Mouse (Mus musculus) MEL (cell line): Measurements from ENCODE around the gene Stx1a. TPM values are rescaled to one million over a fixed set of nuclear protein-coding genes. Genes with fewer than 3 reads are reported as not detected.
"Not testable (repeated sequence)": the region's sequence is repeated elsewhere in the genome, so short reads cannot be mapped to it uniquely, and the experiment has no call there.

Experiments used
- DNase-seq: peaks from one replicate; pipeline ENCODE4 v3.0.0; 2011; ENCODE audit warnings: low read depth, low spot score
- H3K27ac ChIP-seq: 2 replicates; pipeline ENCODE4 v1.5.1; 2012; ENCODE audit warnings: low read depth, mild to moderate bottlenecking, control low read depth, low read length, moderate library complexity; ENCODE audit not compliant: control insufficient read depth
- H3K27me3 ChIP-seq, 2 experiments: fragments of 150-350 bp in 1 of 2; sonication (generic) in 1 of 2; 2 replicates each; pipeline ENCODE4 v1.6.1; 2012; ENCODE audit warnings: low read length in 2 of 2, mild to moderate bottlenecking in 2 of 2, improper control_type of control experiment in 1 of 2, moderate library complexity in 1 of 2; ENCODE audit not compliant: insufficient read depth in 2 of 2, control insufficient read depth in 1 of 2
- H3K36me3 ChIP-seq, 2 experiments: 2 replicates each; pipeline ENCODE4 v1.6.1; 2012 to 2014; ENCODE audit warnings: low read length in 2 of 2, improper control_type of control experiment in 1 of 2, inconsistent platforms in 1 of 2, mild to moderate bottlenecking in 1 of 2; ENCODE audit not compliant: insufficient read depth in 2 of 2, control insufficient read depth in 1 of 2
- H3K4me1 ChIP-seq, 2 experiments: fragments of 150-350 bp in 1 of 2; sonication (generic) in 1 of 2; 2 replicates each; pipeline ENCODE4 v1.6.1; 2012; ENCODE audit warnings: low read length in 2 of 2, improper control_type of control experiment in 1 of 2, mild to moderate bottlenecking in 1 of 2; ENCODE audit not compliant: insufficient read depth in 2 of 2, control insufficient read depth in 1 of 2
- H3K4me3 ChIP-seq, 2 experiments: fragments of 150-350 bp in 1 of 2; sonication (generic) in 1 of 2; 2 replicates each; pipeline ENCODE4 v1.5.1; 2012; ENCODE audit warnings: low read depth in 2 of 2, low read length in 2 of 2, mild to moderate bottlenecking in 2 of 2, moderate library complexity in 2 of 2, control low read depth in 1 of 2, improper control_type of control experiment in 1 of 2; ENCODE audit not compliant: control insufficient read depth in 1 of 2, insufficient read depth in 1 of 2
- H3K79me2 ChIP-seq: 2 replicates; pipeline ENCODE4 v1.6.1; 2012; ENCODE audit warnings: mild to moderate bottlenecking, low read length, moderate library complexity; ENCODE audit not compliant: control insufficient read depth, poor library complexity, insufficient read depth
- H3K9ac ChIP-seq: 2 replicates; pipeline ENCODE4 v1.6.1; 2012; ENCODE audit warnings: low read depth, mild to moderate bottlenecking, control low read depth, low read length, moderate library complexity; ENCODE audit not compliant: control insufficient read depth, poor library complexity, severe bottlenecking
- H3K9me3 ChIP-seq: fragments of 150-350 bp; sonication (generic); replicated peaks from 2 replicates; pipeline ENCODE4 v1.6.1; 2012; ENCODE audit warnings: mild to moderate bottlenecking, low read length, improper control_type of control experiment, moderate library complexity; ENCODE audit not compliant: insufficient read depth
- BHLHE40 ChIP-seq: IDR thresholded peaks from 2 replicates; pipeline ENCODE4 v1.6.1; 2012; ENCODE audit warnings: low read depth, mild to moderate bottlenecking, inconsistent platforms, low read length, improper control_type of control experiment, borderline replicate concordance
- CHD1 ChIP-seq: IDR thresholded peaks from 2 replicates; pipeline ENCODE4 v1.6.1; 2012; ENCODE audit warnings: low read depth, mild to moderate bottlenecking, inconsistent platforms, low read length, improper control_type of control experiment
- CHD2 ChIP-seq: IDR thresholded peaks from 2 replicates; pipeline ENCODE4 v1.6.1; 2011; ENCODE audit warnings: low read length, improper control_type of control experiment
- CTCF ChIP-seq, 3 experiments: IDR thresholded peaks in 2 of 3; conservative IDR thresholded peaks in 1 of 3; 2 replicates each; pipeline ENCODE4 v1.5.1; 2011 to 2012; ENCODE audit warnings: low read length in 3 of 3, low read depth in 2 of 3, mild to moderate bottlenecking in 2 of 3, improper control_type of control experiment in 1 of 3, inconsistent platforms in 1 of 3, mixed read lengths in 1 of 3, moderate library complexity in 1 of 3; ENCODE audit not compliant: control insufficient read depth in 1 of 3, insufficient read depth in 1 of 3, poor library complexity in 1 of 3, severe bottlenecking in 1 of 3
- E2F4 ChIP-seq: IDR thresholded peaks from 2 replicates; pipeline ENCODE4 v1.6.1; 2011; ENCODE audit warnings: low read depth, low read length, improper control_type of control experiment, borderline replicate concordance
- ELF1 ChIP-seq: IDR thresholded peaks from 2 replicates; pipeline ENCODE4 v1.6.1; 2014; ENCODE audit warnings: low read depth, mild to moderate bottlenecking, inconsistent platforms, low read length, improper control_type of control experiment, moderate library complexity
- GATA1 ChIP-seq: IDR thresholded peaks from 2 replicates; pipeline ENCODE4 v1.6.1; 2011; ENCODE audit warnings: low read depth, low read length, improper control_type of control experiment
- JUND ChIP-seq: IDR thresholded peaks from 2 replicates; pipeline ENCODE4 v1.6.1; 2011; ENCODE audit warnings: low read depth, mild to moderate bottlenecking, improper control_type of control experiment, low read length
- MAX ChIP-seq: IDR thresholded peaks from 2 replicates; pipeline ENCODE4 v1.6.1; 2011; ENCODE audit warnings: low read length, improper control_type of control experiment
- MAZ ChIP-seq: IDR thresholded peaks from 2 replicates; pipeline ENCODE4 v1.6.1; 2012; ENCODE audit warnings: low read depth, mild to moderate bottlenecking, inconsistent platforms, low read length, improper control_type of control experiment
- MEF2A ChIP-seq: IDR thresholded peaks from 2 replicates; pipeline ENCODE4 v1.6.1; 2014; ENCODE audit warnings: low read depth, mild to moderate bottlenecking, inconsistent platforms, low read length, improper control_type of control experiment; ENCODE audit not compliant: poor library complexity, insufficient replicate concordance, severe bottlenecking; ENCODE audit errors: extremely low read depth
- MYB ChIP-seq: IDR thresholded peaks from 2 replicates; pipeline ENCODE4 v1.6.1; 2011; ENCODE audit warnings: mild to moderate bottlenecking, low read depth, low read length, improper control_type of control experiment
- MYC ChIP-seq: IDR thresholded peaks from 2 replicates; pipeline ENCODE4 v1.6.1; 2011; ENCODE audit warnings: low read depth, mild to moderate bottlenecking, low read length, improper control_type of control experiment, moderate library complexity
- NELFE ChIP-seq: IDR thresholded peaks from 2 replicates; pipeline ENCODE4 v1.6.1; 2011; ENCODE audit warnings: low read depth, low read length, improper control_type of control experiment
- POLR2AphosphoS5 ChIP-seq: IDR thresholded peaks from 2 replicates; pipeline ENCODE4 v1.6.1; 2012; ENCODE audit warnings: low read depth, borderline replicate concordance, mild to moderate bottlenecking, inconsistent platforms, low read length, moderate library complexity, mixed read lengths
- RCOR1 ChIP-seq: IDR thresholded peaks from 2 replicates; pipeline ENCODE4 v1.6.1; 2012; ENCODE audit warnings: low read depth, mild to moderate bottlenecking, inconsistent platforms, low read length, improper control_type of control experiment
- SIN3A ChIP-seq: IDR thresholded peaks from 2 replicates; pipeline ENCODE4 v1.6.1; 2012; ENCODE audit warnings: low read length, improper control_type of control experiment, inconsistent platforms
- TBP ChIP-seq: IDR thresholded peaks from 2 replicates; pipeline ENCODE4 v1.8.0; 2011; ENCODE audit warnings: low read depth, low read length, improper control_type of control experiment
- TCF12 ChIP-seq: IDR thresholded peaks from 2 replicates; pipeline ENCODE4 v1.6.1; 2014; ENCODE audit warnings: low read depth, mild to moderate bottlenecking, inconsistent platforms, low read length, improper control_type of control experiment, moderate library complexity
- USF1 ChIP-seq: IDR thresholded peaks from 2 replicates; pipeline ENCODE4 v1.6.1; 2014; ENCODE audit warnings: low read depth, mild to moderate bottlenecking, inconsistent platforms, low read length, improper control_type of control experiment, moderate library complexity
- ZC3H11A ChIP-seq: IDR thresholded peaks from 2 replicates; pipeline ENCODE4 v1.6.1; 2012; ENCODE audit warnings: low read depth, mild to moderate bottlenecking, inconsistent platforms, low read length, improper control_type of control experiment
- ZKSCAN1 ChIP-seq: IDR thresholded peaks from 2 replicates; pipeline ENCODE4 v1.6.1; 2012; ENCODE audit warnings: low read depth, mild to moderate bottlenecking, inconsistent platforms, low read length, improper control_type of control experiment, moderate library complexity
- polyA plus RNA-seq, 2 experiments: library from polyadenylated mRNA; stranded (reverse) in 1 of 2; unstranded in 1 of 2; fragments of >175 nt in 1 of 2; fragments of >200 nt in 1 of 2; gene quantifications; 2 replicates each; pipeline versions ENCODE4 v1.2.1 to v1.2.4; 2012; ENCODE audit warnings: low replicate concordance in 2 of 2, low read depth in 1 of 2; ENCODE audit not compliant: insufficient read length in 2 of 2, insufficient read depth in 1 of 2, missing spikeins in 1 of 2
- total RNA-seq: library from RNA; depleted of rRNA; stranded (reverse); fragments of 300-350 nt; gene quantifications from 2 replicates; pipeline ENCODE4 v1.2.3, GENCODE M21; 2012

Stx1a gene
- total and polyA plus RNA-seq, 3 experiments, result 3.3 to 6.0 TPM; not detected in 1

DNA sequence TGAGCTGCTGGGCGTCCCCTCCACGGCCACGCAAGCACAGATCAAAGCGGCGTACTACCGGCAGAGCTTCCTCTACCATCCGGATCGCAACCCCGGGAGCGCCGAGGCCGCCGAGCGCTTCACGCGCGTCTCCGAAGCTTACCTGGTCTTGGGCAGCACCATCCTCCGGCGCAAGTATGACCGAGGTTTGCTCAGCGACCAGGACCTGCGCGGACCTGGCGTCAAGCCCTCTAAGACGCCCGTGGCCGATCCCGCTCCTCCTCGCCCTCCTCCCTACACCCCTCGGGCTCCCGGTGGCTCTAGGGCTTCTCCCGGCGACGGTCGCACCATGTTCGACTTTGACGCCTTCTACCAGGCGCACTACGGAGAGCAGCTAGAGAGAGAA lies 41.1 kb downstream of the Stx1a start:
- H3K36me3 ChIP-seq, result peaks cover 0 to 11% of the 10 kb centered on the region in 2 experiments; a peak in 3 of 4 replicates
- H3K79me2 ChIP-seq, result peaks cover 22% of the 10 kb centered on the region
- H3K27ac ChIP-seq, result peak overlapping the region; percentile 28; the same call in 1 of the 2 replicates
- no peaks in the 10 kb centered on the region for H3K9me3 ChIP-seq
- peaks cover 3 to 13% of the 10 kb centered on the region in 2 experiments for H3K4me1 ChIP-seq
- no peaks in the 10 kb centered on the region for H3K27me3 ChIP-seq
- H3K4me3 ChIP-seq, result peak overlapping the region; percentile 79 to 92
- peak overlapping the region; percentile 93 for H3K9ac ChIP-seq
- 0 out of 2 replicates have a peak, but pooled peaks have one; percentile 1 for TF ChIP-seq MAX
- no peak for TF ChIP-seq USF1
- no peak for DNase-seq

DNA sequence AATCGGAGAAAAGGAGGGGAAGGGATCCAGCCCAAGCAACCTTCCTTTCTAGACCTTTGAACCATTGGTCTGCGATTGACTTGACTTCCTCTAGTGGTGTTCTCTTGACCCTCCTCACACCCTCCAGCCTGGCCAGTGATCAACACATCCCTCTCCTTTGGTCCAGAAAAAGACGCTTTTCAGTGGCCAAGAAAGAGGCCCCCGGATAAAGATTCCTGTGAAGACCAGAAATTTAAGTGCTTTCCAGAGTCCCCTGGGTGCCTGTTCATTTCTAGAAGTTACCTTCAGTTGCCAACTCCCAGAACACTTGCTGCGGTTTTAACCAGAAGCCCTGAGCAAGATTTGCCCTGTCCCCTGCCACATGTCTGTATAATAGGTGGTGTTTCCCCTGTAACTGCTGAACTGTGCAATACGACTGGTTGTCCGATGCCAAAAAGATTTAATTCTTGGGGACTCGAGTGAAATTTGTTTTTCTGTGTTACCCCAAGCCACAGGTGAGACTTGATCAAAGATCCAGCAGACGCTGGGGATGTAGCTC lies 41.7 kb downstream of the Stx1a start, which contains the start of gene Bud23:
Gene Bud23, minus strand, starts transcription at position 51 of the 538 bp plus-strand sequence.
- Histone ChIP-seq H3K4me3 (peak within 1 kb of the TSS; percentile 82 to 92), H3K9ac (peak within 1 kb of the TSS; percentile 93), H3K36me3 (peaks cover 0 to 11% of the 10 kb centered on the region in 2 experiments; a peak in 3 of 4 replicates), H3K4me1 (peaks cover 3 to 13% of the 10 kb centered on the region in 2 experiments), H3K27ac (peak within 1 kb of the TSS; percentile 31), H3K79me2 (peaks cover 22% of the 10 kb centered on the region)
- not testable (repeated sequence) for DNase-seq, H3K9me3 ChIP-seq, H3K27me3 ChIP-seq

- Histone ChIP-seq H3K27ac (no peak overlapping the region), H3K9ac (no peak overlapping the region), H3K4me1 (peaks cover 3 to 13% of the 10 kb centered on the region in 2 experiments), H3K4me3 (no peak overlapping the region)
- TF ChIP-seq GATA1, result no peak
- no peak for TF ChIP-seq JUND
- no peak for TF ChIP-seq TCF12
- no peak for TF ChIP-seq MYC
- TF ChIP-seq MAZ, result no peak
- TF ChIP-seq SIN3A, result no peak
- TF ChIP-seq ZC3H11A, result no peak
- no peak for TF ChIP-seq BHLHE40
- no peak for TF ChIP-seq CHD2
- TF ChIP-seq MEF2A, result no peak
- no peak for TF ChIP-seq ELF1
- TF ChIP-seq CTCF (IDR thresholded peaks at IDR 0.05 in 2 of 3, conservative IDR thresholded peaks at IDR 0.05 in 1 of 3; ENCODE audit: control insufficient read depth in 1 of 3, insufficient read depth in 1 of 3, low read depth in 2 of 3, low read length in 3 of 3, poor library complexity in 1 of 3, severe bottlenecking in 1 of 3), result no peak
- no peak for TF ChIP-seq POLR2AphosphoS5
- TF ChIP-seq TBP, result no peak
- TF ChIP-seq NELFE, result no peak
- no peak for TF ChIP-seq E2F4
- no peak for TF ChIP-seq CHD1
- no peak for TF ChIP-seq MYB
- no peak for TF ChIP-seq ZKSCAN1
- no peak for TF ChIP-seq RCOR1
- TF ChIP-seq, all 39 proteins: peak for 0
- no peaks in the 10 kb centered on the region for H3K27me3 ChIP-seq
- peaks cover 22% of the 10 kb centered on the region for H3K79me2 ChIP-seq
- H3K9me3 ChIP-seq, result no peaks in the 10 kb centered on the region
- peaks cover 0 to 11% of the 10 kb centered on the region in 2 experiments; a peak in 2 of 4 replicates for H3K36me3 ChIP-seq
- DNase-seq, result no peak
Observed at GRCm38 (mm10) chr5:135066008-135066407, 42.7 kb downstream of the Stx1a start.
